Mouse (Mus musculus) heart, postnatal 0 days (tissue): Measurements from ENCODE around the gene Son. TPM values are rescaled to one million over a fixed set of nuclear protein-coding genes. Genes with fewer than 3 reads are reported as not detected.

Experiments used
- ATAC-seq: fragments of 200-750 bp; cut with Nextera tagmentation; 2 replicates; pipeline ENCODE4 v1.8.0; 2017; ENCODE audit warnings: low read depth, moderate number of reproducible peaks, moderate library complexity; ENCODE audit not compliant: insufficient read depth
- DNase-seq: peaks from one replicate; pipeline ENCODE4 v3.0.0-alpha.2; 2016; ENCODE audit warnings: low spot score
- H3K27ac ChIP-seq: fragments of 300-500 bp; sonication (generic); 2 replicates; pipeline ENCODE4 v1.5.1; 2014; ENCODE audit warnings: low read depth, mild to moderate bottlenecking
- H3K27me3 ChIP-seq: fragments of 300-500 bp; sonication (generic); 2 replicates; pipeline ENCODE4 v1.6.1; 2014; ENCODE audit warnings: low read length, mixed read lengths; ENCODE audit not compliant: control insufficient read depth, insufficient read depth
- H3K36me3 ChIP-seq: fragments of 300-500 bp; sonication (generic); replicated peaks from 2 replicates; pipeline ENCODE4 v1.6.1; 2014; ENCODE audit warnings: low read length, mixed read lengths; ENCODE audit not compliant: control insufficient read depth, insufficient read depth
- H3K4me1 ChIP-seq: fragments of 300-500 bp; sonication (generic); 2 replicates; pipeline ENCODE4 v1.6.1; 2014; ENCODE audit warnings: antibody characterized with exemption; ENCODE audit not compliant: control insufficient read depth, insufficient read depth
- H3K4me2 ChIP-seq: fragments of 300-500 bp; sonication (generic); 2 replicates; pipeline ENCODE4 v1.6.1; 2014; ENCODE audit warnings: low read depth, mild to moderate bottlenecking, low read length, moderate library complexity
- H3K4me3 ChIP-seq: fragments of 300-500 bp; sonication (generic); 2 replicates; pipeline ENCODE4 v1.5.1; 2014; ENCODE audit warnings: low read depth, low read length
- H3K9ac ChIP-seq: fragments of 300-500 bp; sonication (generic); replicated peaks from 2 replicates; pipeline ENCODE4 v1.6.1; 2014; ENCODE audit warnings: low read depth, low read length, mixed read lengths
- H3K9me3 ChIP-seq: fragments of 300-500 bp; sonication (generic); replicated peaks from 2 replicates; pipeline ENCODE4 v1.6.1; 2016; ENCODE audit warnings: low read length; ENCODE audit not compliant: control insufficient read depth
- CTCF ChIP-seq: IDR thresholded peaks from 2 replicates; pipeline ENCODE4 v1.5.1; 2016; ENCODE audit warnings: antibody characterized with exemption, control low read depth, low read depth
- EP300 ChIP-seq: IDR thresholded peaks from 2 replicates; pipeline ENCODE4 v1.6.1; 2016; ENCODE audit warnings: antibody characterized with exemption, low read depth
- WGBS: fragments of 180-500 bp; shearing (Covaris S2); extraction: QIAGEN DNeasy Blood & Tissue Kit; methylation state at CpG from one replicate; pipeline ENCODE4 v1.1.7; 2014; 5-methylcytosine and 5-hydroxymethylcytosine counted together
- polyA plus RNA-seq: library from polyadenylated mRNA; unstranded; fragments of >200 nt; fragmentation: Nextera tagmentation; extraction: Ambion mirVana; gene quantifications from 2 replicates; pipeline ENCODE4 v1.2.1, GENCODE M21; 2015
- total RNA-seq: library from RNA; depleted of rRNA; stranded (reverse); fragments of >200 nt; gene quantifications from 2 replicates; pipeline ENCODE4 v1.2.3, GENCODE M21; 2014; ENCODE audit warnings: low replicate concordance

Son gene
- total and polyA plus RNA-seq, 2 experiments from 2014 or later, result 69.1 to 243 TPM

- no peaks in the 10 kb centered on the region for H3K27me3 ChIP-seq
- H3K4me2 ChIP-seq, result no peak overlapping the region
- H3K36me3 ChIP-seq, result peaks cover 79% of the 10 kb centered on the region
- peaks cover under 1% of the 10 kb centered on the region; the same call in 1 of the 2 replicates for H3K4me1 ChIP-seq
- no peak overlapping the region for H3K9ac ChIP-seq
- no peak overlapping the region for H3K27ac ChIP-seq
- TF ChIP-seq CTCF (no peak), EP300 (no peak)
- ATAC-seq, result no peak
- no peak for DNase-seq
- no peak overlapping the region for H3K4me3 ChIP-seq
- 95% methylated on average over 9 of the region's 9 CpGs for WGBS
- no peaks in the 10 kb centered on the region for H3K9me3 ChIP-seq
Measured at GRCm38 (mm10) chr16:91655285-91655684, 8.0 kb downstream of the Son start.

GRCm38 (mm10) chr16:91657285-91657684 lies 10.0 kb downstream of the Son start:
- no peaks in the 10 kb centered on the region for H3K27me3 ChIP-seq
- no peak overlapping the region for H3K9ac ChIP-seq
- H3K36me3 ChIP-seq, result peaks cover 88% of the 10 kb centered on the region
- 97% methylated on average over 17 of the region's 17 CpGs for WGBS
- H3K27ac ChIP-seq, result no peak overlapping the region
- TF ChIP-seq CTCF (no peak), EP300 (no peak)
- DNase-seq, result no peak
- H3K4me2 ChIP-seq, result no peak overlapping the region
- H3K4me1 ChIP-seq, result 0 out of 2 replicates have a peak, but pooled peaks cover 7% of the 10 kb centered on the region
- no peak overlapping the region for H3K4me3 ChIP-seq
- H3K9me3 ChIP-seq, result no peaks in the 10 kb centered on the region
- ATAC-seq, result no peak

- 64% methylated on average over 5 of the region's 5 CpGs for WGBS
- DNase-seq (no peak), ATAC-seq (no peak)
- H3K36me3 ChIP-seq, result peaks cover 94% of the 10 kb centered on the region
- no peak for TF ChIP-seq EP300
- TF ChIP-seq CTCF, result no peak
- H3K27me3 ChIP-seq, result no peaks in the 10 kb centered on the region
- H3K27ac ChIP-seq, result no peak overlapping the region
- no peaks in the 10 kb centered on the region for H3K9me3 ChIP-seq
- no peak overlapping the region for H3K4me3 ChIP-seq
- H3K9ac ChIP-seq, result no peak overlapping the region
- no peak overlapping the region for H3K4me2 ChIP-seq
- 0 out of 2 replicates have a peak, but pooled peaks cover 7% of the 10 kb centered on the region for H3K4me1 ChIP-seq
Measured at GRCm38 (mm10) chr16:91658471-91658870, 11.2 kb downstream of the Son start.

GRCm38 (mm10) chr16:91659798-91660197 lies 12.5 kb downstream of the Son start:
- Histone ChIP-seq H3K27ac (no peak overlapping the region), H3K27me3 (no peaks in the 10 kb centered on the region), H3K4me1 (0 out of 2 replicates have a peak, but pooled peaks cover 7% of the 10 kb centered on the region), H3K9me3 (no peaks in the 10 kb centered on the region), H3K36me3 (peaks cover 90% of the 10 kb centered on the region), H3K4me2 (no peak overlapping the region), H3K4me3 (no peak overlapping the region), H3K9ac (no peak overlapping the region)
- DNase-seq (no peak), ATAC-seq (no peak)
- WGBS, result 96% methylated on average over 20 of the region's 20 CpGs
- TF ChIP-seq EP300, result no peak
- no peak for TF ChIP-seq CTCF

GRCm38 (mm10) chr16:91661397-91661796 lies 14.1 kb downstream of the Son start:
- Histone ChIP-seq H3K4me1 (0 out of 2 replicates have a peak, but pooled peaks cover 7% of the 10 kb centered on the region), H3K36me3 (peaks cover 90% of the 10 kb centered on the region), H3K4me2 (no peak overlapping the region), H3K4me3 (no peak overlapping the region), H3K9me3 (no peaks in the 10 kb centered on the region), H3K9ac (no peak overlapping the region), H3K27me3 (no peaks in the 10 kb centered on the region), H3K27ac (no peak overlapping the region)
- TF ChIP-seq CTCF (no peak), EP300 (no peak)
- ATAC-seq (no peak), DNase-seq (no peak)
- WGBS, result 78% methylated on average over 1 of the region's 1 CpGs

GRCm38 (mm10) chr16:91662336-91662735 lies 15.0 kb downstream of the Son start:
- no peaks in the 10 kb centered on the region for H3K9me3 ChIP-seq
- H3K36me3 ChIP-seq, result peaks cover 90% of the 10 kb centered on the region
- H3K27ac ChIP-seq, result no peak overlapping the region
- TF ChIP-seq CTCF (no peak), EP300 (no peak)
- ATAC-seq (no peak), DNase-seq (no peak)
- WGBS, result 77% methylated on average over 16 of the region's 16 CpGs
- no peak overlapping the region for H3K9ac ChIP-seq
- 0 out of 2 replicates have a peak, but pooled peaks cover 7% of the 10 kb centered on the region for H3K4me1 ChIP-seq
- H3K27me3 ChIP-seq, result no peaks in the 10 kb centered on the region
- no peak overlapping the region for H3K4me3 ChIP-seq
- H3K4me2 ChIP-seq, result no peak overlapping the region
